Mouse (Mus musculus): ENCODE results near the gene Cdk2ap2.

DNA sequence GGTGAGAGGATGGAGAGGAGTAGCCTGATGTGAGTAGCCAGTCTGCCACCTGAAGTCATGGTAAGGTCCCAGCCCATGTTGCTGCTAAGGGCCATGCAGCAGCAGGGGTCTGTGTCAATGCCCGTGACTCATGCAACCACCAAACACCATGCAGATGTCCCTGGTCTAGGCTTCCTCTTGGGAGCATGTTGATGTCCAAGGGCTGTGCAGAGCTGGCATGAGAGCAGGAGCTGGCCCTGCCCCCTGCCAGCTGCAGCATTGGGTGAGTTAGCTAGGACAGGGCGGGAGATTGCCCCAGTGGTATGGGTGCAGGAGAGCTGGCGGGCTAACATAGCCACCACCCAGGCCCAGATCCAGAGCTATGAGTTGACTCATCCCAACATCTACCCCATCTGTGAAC lies 6.5 kb upstream of the Cdk2ap2 start:
- TF ChIP-seq CTCF (IDR thresholded peaks at IDR 0.05; ENCODE audit: borderline replicate concordance, insufficient read depth, low read depth, low read length), result no peak
- TF ChIP-seq POLR2A (IDR thresholded peaks at IDR 0.05; ENCODE audit: borderline replicate concordance, insufficient read depth, low read length), result no peak
